Mouse (Mus musculus): ENCODE results near the gene Zfp42. TPM values are rescaled to one million over a fixed set of nuclear protein-coding genes. Genes with fewer than 3 reads are reported as not detected.

Gene Zfp42
- polyA plus RNA-seq, 1 experiment from 2014 or later: not detected

DNA sequence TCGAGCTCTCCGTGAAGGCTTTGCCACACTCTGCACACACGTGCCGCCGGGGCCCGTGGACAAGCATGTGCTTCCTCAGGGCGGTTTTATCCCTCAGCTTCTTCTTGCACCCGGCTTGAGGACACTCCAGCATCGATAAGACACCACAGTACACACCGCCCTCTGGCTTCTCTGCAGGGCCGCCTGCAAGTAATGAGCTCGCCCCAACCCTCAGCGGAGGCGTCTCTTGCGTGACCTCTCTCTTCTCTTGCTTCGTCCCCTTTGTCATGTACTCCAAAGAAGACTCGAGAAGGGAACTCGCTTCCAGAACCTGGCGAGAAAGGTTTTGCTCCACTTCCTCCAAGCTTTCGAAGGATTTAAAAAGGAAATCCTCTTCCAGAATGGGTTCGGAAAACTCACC, 11.0 kb downstream of the Zfp42 start:
- Histone ChIP-seq H3K9me3 (replicated peaks) (no peaks in the 10 kb centered on the region), H3K36me3 (no peaks in the 10 kb centered on the region), H3K4me1 (no peaks in the 10 kb centered on the region), H3K9ac (no peak overlapping the region), H3K27ac (no peak overlapping the region), H3K27me3 (no peaks in the 10 kb centered on the region), H3K4me3 (replicated peaks) (no peak overlapping the region), H3K4me2 (no peak overlapping the region)
- 89% methylated on average over 21 of the region's 21 CpGs for WGBS
- no peak for ATAC-seq (replicated peaks; ENCODE audit: low FRiP score)

DNA sequence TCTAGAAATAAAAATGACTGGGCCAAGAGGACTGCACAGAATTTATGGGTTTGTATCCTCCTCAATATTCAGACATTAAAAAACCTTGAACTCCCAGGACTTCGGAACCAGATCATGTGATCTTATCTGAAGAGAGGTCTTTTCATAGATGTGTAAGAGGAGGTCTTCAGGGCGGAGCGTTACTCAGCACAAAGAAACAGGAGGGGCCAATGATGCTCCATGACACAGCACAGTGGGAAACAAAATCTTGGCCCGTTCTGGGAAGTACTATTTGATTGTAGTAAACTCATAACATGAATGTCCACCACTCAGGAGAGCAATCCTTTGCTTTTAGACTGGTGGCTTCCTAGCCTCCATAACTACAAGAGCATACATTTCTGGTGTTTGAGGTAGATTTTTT, 12.6 kb downstream of the Zfp42 start:
- H3K4me2 ChIP-seq: no peak overlapping the region
- ATAC-seq (replicated peaks; ENCODE audit: low FRiP score): no peak
- H3K36me3 ChIP-seq: no peaks in the 10 kb centered on the region
- H3K27ac ChIP-seq: no peak overlapping the region
- H3K4me3 ChIP-seq (replicated peaks): no peak overlapping the region
- H3K9me3 ChIP-seq (replicated peaks): no peaks in the 10 kb centered on the region
- H3K9ac ChIP-seq: no peak overlapping the region
- 89% methylated on average over 4 of the region's 4 CpGs for WGBS
- no peaks in the 10 kb centered on the region for H3K27me3 ChIP-seq
- no peaks in the 10 kb centered on the region for H3K4me1 ChIP-seq

DNA sequence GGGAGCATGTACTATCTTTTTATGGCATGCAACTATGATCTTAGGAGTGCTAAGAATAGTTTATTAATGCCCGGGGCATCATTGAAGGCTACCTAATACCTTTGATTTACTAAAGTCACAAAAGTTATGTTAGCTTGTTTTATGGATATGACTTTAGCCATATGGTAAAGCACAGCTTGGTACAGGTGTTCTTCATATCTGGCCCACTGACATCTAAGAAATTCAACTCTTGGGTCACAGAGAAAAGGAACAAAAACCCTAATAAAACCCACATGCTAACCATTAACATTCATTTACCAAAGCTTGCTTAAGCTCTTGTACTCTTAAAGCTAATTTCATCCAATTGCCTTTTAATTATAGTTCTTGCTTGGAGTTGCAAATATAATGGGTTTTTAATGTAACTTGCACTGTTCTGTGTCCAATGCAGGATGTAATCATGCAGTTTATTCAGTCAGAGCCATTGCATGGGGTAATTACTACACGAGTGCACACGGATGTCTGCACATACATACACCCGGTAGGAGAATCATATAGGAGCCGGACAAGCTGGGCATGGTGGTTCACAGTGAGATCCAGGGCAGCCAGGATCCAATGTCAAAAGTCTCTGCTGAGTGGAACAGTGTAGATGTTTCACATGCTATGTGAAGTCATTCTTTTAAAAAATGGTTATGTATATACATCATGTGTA, 16.2 kb downstream of the Zfp42 start:
- Histone ChIP-seq H3K4me3 (replicated peaks) (no peak overlapping the region), H3K27me3 (no peaks in the 10 kb centered on the region), H3K4me1 (no peaks in the 10 kb centered on the region), H3K36me3 (no peaks in the 10 kb centered on the region), H3K9ac (no peak overlapping the region), H3K4me2 (no peak overlapping the region), H3K9me3 (replicated peaks) (no peaks in the 10 kb centered on the region), H3K27ac (no peak overlapping the region)
- no peak for ATAC-seq (replicated peaks; ENCODE audit: low FRiP score)
- 86% methylated on average over 5 of the region's 5 CpGs for WGBS

- Histone ChIP-seq H3K27ac (no peak overlapping the region), H3K27me3 (no peaks in the 10 kb centered on the region), H3K9ac (no peak overlapping the region), H3K4me2 (no peak overlapping the region), H3K4me1 (no peaks in the 10 kb centered on the region), H3K36me3 (no peaks in the 10 kb centered on the region), H3K4me3 (replicated peaks) (no peak overlapping the region), H3K9me3 (replicated peaks) (no peaks in the 10 kb centered on the region)
- no peak for ATAC-seq (replicated peaks; ENCODE audit: low FRiP score)
- WGBS: 92% methylated on average over 5 of the region's 5 CpGs
Observed at GRCm38 (mm10) chr8:43289781-43290180, 17.0 kb downstream of the Zfp42 start.

DNA sequence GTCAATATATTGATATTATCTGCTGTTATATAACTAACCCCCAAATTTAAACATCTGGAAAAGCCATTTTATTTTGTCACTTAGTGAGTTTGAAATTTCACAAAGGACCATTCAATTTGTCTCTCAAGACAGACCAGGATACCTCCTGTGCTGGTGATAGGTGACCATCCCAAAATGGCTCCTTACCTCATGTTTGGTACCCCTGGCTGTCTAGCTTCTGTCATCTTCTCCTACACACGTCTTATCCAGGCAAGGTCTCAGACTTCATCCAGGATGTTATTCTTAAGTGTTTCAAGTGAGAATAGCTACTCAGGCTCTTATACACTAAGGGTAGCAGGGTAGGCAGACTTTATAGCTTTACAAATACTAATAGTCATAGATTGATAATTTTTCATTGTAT, 17.9 kb downstream of the Zfp42 start:
- Histone ChIP-seq H3K4me2 (no peak overlapping the region), H3K9me3 (replicated peaks) (no peaks in the 10 kb centered on the region), H3K4me1 (no peaks in the 10 kb centered on the region), H3K9ac (no peak overlapping the region), H3K36me3 (no peaks in the 10 kb centered on the region), H3K27ac (no peak overlapping the region), H3K27me3 (no peaks in the 10 kb centered on the region), H3K4me3 (replicated peaks) (no peak overlapping the region)
- ATAC-seq (replicated peaks; ENCODE audit: low FRiP score): no peak
- WGBS: 73% methylated on average over 1 of the region's 1 CpGs

- no peak overlapping the region for H3K27ac ChIP-seq
- no peaks in the 10 kb centered on the region for H3K4me1 ChIP-seq
- no peaks in the 10 kb centered on the region for H3K36me3 ChIP-seq
- whole genome bisulfite sequencing: 77% methylated on average over 6 of the region's 6 CpGs
- ATAC-seq (replicated peaks; ENCODE audit: low FRiP score): no peak
- no peak overlapping the region for H3K4me2 ChIP-seq
- no peak overlapping the region for H3K9ac ChIP-seq
- no peak overlapping the region for H3K4me3 ChIP-seq (replicated peaks)
- H3K27me3 ChIP-seq: no peaks in the 10 kb centered on the region
- H3K9me3 ChIP-seq (replicated peaks): no peaks in the 10 kb centered on the region
Observed at GRCm38 (mm10) chr8:43287456-43287855, 19.3 kb downstream of the Zfp42 start.

- H3K27me3 ChIP-seq: no peaks in the 10 kb centered on the region
- H3K36me3 ChIP-seq: no peaks in the 10 kb centered on the region
- no peak for ATAC-seq (replicated peaks; ENCODE audit: low FRiP score)
- no peaks in the 10 kb centered on the region for H3K9me3 ChIP-seq (replicated peaks)
- H3K4me1 ChIP-seq: no peaks in the 10 kb centered on the region
- H3K4me2 ChIP-seq: no peak overlapping the region
- H3K4me3 ChIP-seq (replicated peaks): no peak overlapping the region
- no peak overlapping the region for H3K9ac ChIP-seq
- 89% methylated on average over 7 of the region's 7 CpGs for WGBS
- H3K27ac ChIP-seq: no peak overlapping the region
Observed at GRCm38 (mm10) chr8:43283231-43283630, 23.5 kb downstream of the Zfp42 start.

DNA sequence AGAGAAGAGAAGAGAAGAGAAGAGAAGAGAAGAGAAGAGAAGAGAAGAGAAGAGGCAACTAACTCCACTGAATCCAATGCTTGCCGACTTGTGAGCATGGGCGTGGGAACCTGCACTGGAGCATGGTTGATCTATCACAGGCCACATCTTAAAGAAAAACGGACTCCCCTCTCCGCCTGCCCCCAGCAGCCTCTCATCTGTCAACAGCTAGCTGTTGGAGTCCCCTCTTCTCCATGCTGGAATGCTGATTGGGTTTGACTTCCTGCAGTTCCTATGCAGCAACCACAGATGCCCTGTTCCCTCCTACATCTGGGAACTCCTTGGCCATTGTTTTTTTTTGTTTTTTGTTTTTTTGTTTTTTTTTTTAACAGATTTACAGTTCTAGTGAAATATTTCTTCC, 28.4 kb downstream of the Zfp42 start:
- ATAC-seq (replicated peaks; ENCODE audit: low FRiP score): no peak
- 69% methylated on average over 4 of the region's 4 CpGs for WGBS
- Histone ChIP-seq H3K36me3 (no peaks in the 10 kb centered on the region), H3K27me3 (no peaks in the 10 kb centered on the region), H3K9me3 (replicated peaks) (no peaks in the 10 kb centered on the region), H3K4me1 (no peaks in the 10 kb centered on the region), H3K4me2 (no peak overlapping the region), H3K4me3 (replicated peaks) (no peak overlapping the region), H3K9ac (no peak overlapping the region), H3K27ac (no peak overlapping the region)

- Histone ChIP-seq H3K36me3 (no peaks in the 10 kb centered on the region), H3K9ac (no peak overlapping the region), H3K4me2 (no peak overlapping the region), H3K27ac (no peak overlapping the region), H3K4me1 (no peaks in the 10 kb centered on the region), H3K9me3 (replicated peaks) (no peaks in the 10 kb centered on the region), H3K4me3 (replicated peaks) (no peak overlapping the region), H3K27me3 (no peaks in the 10 kb centered on the region)
- WGBS: 84% methylated on average over 6 of the region's 6 CpGs
- ATAC-seq (replicated peaks; ENCODE audit: low FRiP score): no peak
Observed at GRCm38 (mm10) chr8:43260961-43261360, 45.8 kb downstream of the Zfp42 start.

GRCm38 (mm10) chr8:43257886-43258285, 48.9 kb downstream of the Zfp42 start:
- no peaks in the 10 kb centered on the region for H3K36me3 ChIP-seq
- no peak overlapping the region for H3K27ac ChIP-seq
- no peak overlapping the region for H3K4me2 ChIP-seq
- H3K9ac ChIP-seq: no peak overlapping the region
- no peaks in the 10 kb centered on the region for H3K9me3 ChIP-seq (replicated peaks)
- ATAC-seq (replicated peaks; ENCODE audit: low FRiP score): no peak
- H3K4me3 ChIP-seq (replicated peaks): no peak overlapping the region
- no peaks in the 10 kb centered on the region for H3K4me1 ChIP-seq
- WGBS: 84% methylated on average over 1 of the region's 1 CpGs
- H3K27me3 ChIP-seq: no peaks in the 10 kb centered on the region

GRCm38 (mm10) chr8:43255695-43256094, 51.1 kb downstream of the Zfp42 start:
- Histone ChIP-seq H3K9ac (no peak overlapping the region), H3K36me3 (no peaks in the 10 kb centered on the region), H3K27me3 (no peaks in the 10 kb centered on the region), H3K4me2 (no peak overlapping the region), H3K4me1 (no peaks in the 10 kb centered on the region), H3K4me3 (replicated peaks) (no peak overlapping the region), H3K9me3 (replicated peaks) (no peaks in the 10 kb centered on the region), H3K27ac (no peak overlapping the region)
- no peak for ATAC-seq (replicated peaks; ENCODE audit: low FRiP score)
- WGBS: 81% methylated on average over 6 of the region's 6 CpGs

DNA sequence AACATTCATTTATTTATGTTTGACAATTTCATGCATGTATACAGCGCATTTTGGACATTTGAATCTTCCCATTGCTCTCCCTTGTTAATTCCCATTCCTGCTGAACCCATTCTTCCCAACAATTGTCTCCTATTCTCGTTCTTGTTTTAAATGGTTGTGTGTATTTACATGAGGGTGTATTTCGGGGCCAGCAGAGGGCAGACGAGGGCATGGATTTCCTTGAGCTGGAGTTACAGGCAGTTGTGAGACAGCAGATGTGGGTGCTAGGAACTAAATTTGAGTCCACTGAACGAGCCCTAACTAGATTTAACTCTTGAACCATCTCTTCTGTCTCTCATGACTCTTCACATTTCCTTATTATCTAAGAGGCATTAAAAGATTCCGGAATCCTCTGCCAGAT, 55.1 kb downstream of the Zfp42 start:
- H3K4me1 ChIP-seq: no peaks in the 10 kb centered on the region
- H3K9me3 ChIP-seq (replicated peaks): no peaks in the 10 kb centered on the region
- H3K9ac ChIP-seq: no peak overlapping the region
- no peaks in the 10 kb centered on the region for H3K27me3 ChIP-seq
- H3K36me3 ChIP-seq: no peaks in the 10 kb centered on the region
- WGBS: 86% methylated on average over 6 of the region's 6 CpGs
- no peak overlapping the region for H3K4me3 ChIP-seq (replicated peaks)
- H3K27ac ChIP-seq: no peak overlapping the region
- no peak for ATAC-seq (replicated peaks; ENCODE audit: low FRiP score)
- H3K4me2 ChIP-seq: no peak overlapping the region

GRCm38 (mm10) chr8:43248707-43249106, 58.1 kb downstream of the Zfp42 start:
- no peak overlapping the region for H3K4me3 ChIP-seq (replicated peaks)
- no peak overlapping the region for H3K9ac ChIP-seq
- H3K4me2 ChIP-seq: no peak overlapping the region
- H3K27ac ChIP-seq: no peak overlapping the region
- no peaks in the 10 kb centered on the region for H3K27me3 ChIP-seq
- H3K9me3 ChIP-seq (replicated peaks): no peaks in the 10 kb centered on the region
- ATAC-seq (replicated peaks; ENCODE audit: low FRiP score): no peak
- no peaks in the 10 kb centered on the region for H3K36me3 ChIP-seq
- WGBS: 70% methylated on average over 8 of the region's 8 CpGs
- no peaks in the 10 kb centered on the region for H3K4me1 ChIP-seq
